Comparison of ENCODE assay signal across 9 mouse cellular contexts in the genomic region with DNA sequence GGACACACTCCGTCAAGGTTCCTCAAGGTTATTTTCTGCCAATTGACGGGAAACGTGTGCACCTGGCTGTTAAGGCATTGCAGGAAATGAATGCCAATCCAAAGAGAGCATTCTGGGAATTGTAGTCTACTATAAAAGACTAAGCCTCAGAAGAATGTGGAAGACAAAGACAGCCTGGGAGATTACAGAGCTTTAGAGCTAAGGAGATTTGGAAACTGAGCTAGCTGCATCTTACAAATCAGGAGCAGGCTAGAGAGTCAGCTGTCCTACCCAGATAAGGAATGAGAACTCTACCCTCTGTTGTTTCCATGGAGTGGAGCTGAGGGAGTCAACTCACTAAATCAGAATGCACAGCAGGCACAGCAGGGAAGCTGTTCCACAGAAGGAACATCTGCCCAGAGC. TPM values are rescaled to one million over a fixed set of nuclear protein-coding genes. Genes with fewer than 3 reads are reported as not detected.
DNase-seq lines count a peak whose midpoint lies in the region; ATAC-seq and TF ChIP-seq lines count a peak whose summit lies in the region.
"Had no signal": no experiment of that assay in that cellular context is flagged by ENCODE, and none has a peak within 500 bp of the region (broad histone marks: within the 10 kb centered on the region; RNA-seq: fewer than 3 reads in every experiment).

No protein-coding gene starts in this region.

- peak overlapping the region; percentile 59 for H3K27ac ChIP-seq in heart, embryonic 13.5 days (replicated peaks)
- H3K27ac ChIP-seq in ES-E14 (ENCODE audit: insufficient read depth, low read depth, low read length, poor library complexity, severe bottlenecking) = no peak overlapping the region
- H3K27ac ChIP-seq in embryonic facial prominence, embryonic 14.5 days (replicated peaks; ENCODE audit: low read depth, low read length) = no peak overlapping the region; the same call in 1 of the 2 replicates

- no peaks in the 10 kb centered on the region for H3K36me3 ChIP-seq in heart, embryonic 13.5 days
- peaks cover 3% of the 10 kb centered on the region; the same call in 1 of the 2 replicates for H3K36me3 ChIP-seq in ES-E14 (ENCODE audit: control insufficient read depth, insufficient read depth, low read length, poor library complexity, severe bottlenecking)
- no peaks in the 10 kb centered on the region for H3K36me3 ChIP-seq in embryonic facial prominence, embryonic 14.5 days (ENCODE audit: control insufficient read depth, insufficient read depth, low read length)

- H3K4me2 ChIP-seq in heart, embryonic 13.5 days = peak overlapping the region; percentile 52
- H3K4me2 ChIP-seq in embryonic facial prominence, embryonic 14.5 days (ENCODE audit: low read depth, low read length) = no peak overlapping the region

- H3K4me1 ChIP-seq in heart, embryonic 13.5 days = peaks cover 19% of the 10 kb centered on the region
- peaks cover 0 to 6% of the 10 kb centered on the region in 2 experiments; a peak in 1 of 4 replicates for H3K4me1 ChIP-seq in ES-E14 (ENCODE audit: control insufficient read depth in 2 of 2, insufficient read depth in 2 of 2, low read length in 2 of 2, poor library complexity in 1 of 2)
- H3K4me1 ChIP-seq in embryonic facial prominence, embryonic 14.5 days (ENCODE audit: control insufficient read depth, insufficient read depth, low read length) = no peaks in the 10 kb centered on the region

- peak overlapping the region; percentile 17; the same call in 1 of the 2 replicates for H3K4me3 ChIP-seq in heart, embryonic 13.5 days
- no peak overlapping the region for H3K4me3 ChIP-seq in ES-E14 (ENCODE audit: insufficient read depth in 1 of 2, low read depth in 1 of 2, low read length in 2 of 2, poor library complexity in 1 of 2, severe bottlenecking in 1 of 2)
- no peak overlapping the region for H3K4me3 ChIP-seq in embryonic facial prominence, embryonic 14.5 days (ENCODE audit: low read depth, low read length)

- no peaks in the 10 kb centered on the region for H3K9me3 ChIP-seq in heart, embryonic 13.5 days
- H3K9me3 ChIP-seq in ES-E14 (ENCODE audit: control insufficient read depth, insufficient read depth, low read depth, low read length) = no peaks in the 10 kb centered on the region
- no peaks in the 10 kb centered on the region for H3K9me3 ChIP-seq in embryonic facial prominence, embryonic 14.5 days (ENCODE audit: control insufficient read depth, low read length)

- WGBS in heart, embryonic 13.5 days = 10% methylated on average over 3 of the region's 3 CpGs
- WGBS in embryonic facial prominence, embryonic 14.5 days = 21% methylated on average over 3 of the region's 3 CpGs

- no peak for DNase-seq in heart, adult 11 months
- no peak for DNase-seq in ES-E14 (ENCODE audit: low read depth, low spot score)
- DNase-seq in embryonic facial prominence, embryonic 14.5 days (ENCODE audit: low spot score) = peak; percentile 63
- peak; percentile 6 for DNase-seq in mesoderm, embryonic 11.5 days (ENCODE audit: low read depth, low spot score)
- no peak for DNase-seq in ovary, postnatal 10 days (ENCODE audit: low spot score)
- DNase-seq in gastrocnemius, postnatal 25 days = no peak
- no peak for DNase-seq in urinary bladder, adult 18-20 months (ENCODE audit: low spot score in 2 of 2)

- in situ Hi-C loops in ES-E14 (cut with MboI; ENCODE audit: low sequenced_read_pairs in 2 of 2, unreplicated experiment in 2 of 2) = no loop called here

- no peaks in the 10 kb centered on the region for H3K27me3 ChIP-seq in heart, embryonic 13.5 days (replicated peaks)
- H3K27me3 ChIP-seq in embryonic facial prominence, embryonic 14.5 days (replicated peaks; ENCODE audit: control insufficient read depth, insufficient read depth, low read length) = no peaks in the 10 kb centered on the region

- ATAC-seq in heart, embryonic 13.5 days (ENCODE audit: extremely low read depth, insufficient number of reproducible peaks, low FRiP score, low TSS enrichment) = no peak
- peak; percentile 78 for ATAC-seq in embryonic facial prominence, embryonic 14.5 days (ENCODE audit: low read depth)
- ATAC-seq: inflammation-experienced regulatory T-cells, adult 6 months had no signal

- no peak overlapping the region for H3K9ac ChIP-seq in heart, embryonic 13.5 days
- no peak overlapping the region for H3K9ac ChIP-seq in ES-E14 (ENCODE audit: insufficient read depth, low read depth, low read length, poor library complexity, severe bottlenecking)
- no peak overlapping the region for H3K9ac ChIP-seq in embryonic facial prominence, embryonic 14.5 days (ENCODE audit: low read depth, low read length)

TF ChIP-seq in ES-E14, 5 proteins besides CTCF, POLR2A, EP300 and RAD21:
- TF ChIP-seq ZNF384 (IDR thresholded peaks at IDR 0.05; ENCODE audit: low read depth, low read length) (no peak), HCFC1 (IDR thresholded peaks at IDR 0.05; ENCODE audit: borderline replicate concordance, insufficient read depth, low read length) (peak; percentile 87), CHD2 (IDR thresholded peaks at IDR 0.05; ENCODE audit: low read depth, low read length) (no peak)

RNA-seq across cellular contexts. Expression of gene Atg4b, which starts 19.4 kb away (rescaled TPM):
- polyA plus RNA-seq in heart, embryonic 13.5 days (2015; fragmentation: Nextera tagmentation; extraction: Ambion mirVana) = 51.0 and 58.6 TPM in 2 replicates
- total RNA-seq in ES-E14 (2012; rRNA removed) = 30.8 and 32.7 TPM in 2 replicates
- polyA plus RNA-seq in embryonic facial prominence, embryonic 14.5 days (2014; fragmentation: Nextera tagmentation; extraction: Ambion mirVana) = 81.7 and 84.8 TPM in 2 replicates
- 10 to 100 TPM; 24.4 to 26.3 TPM for total RNA-seq in gastrocnemius, postnatal 25 days (2021)

RNA-seq across cellular contexts. Expression of gene Thap4, which starts 22.8 kb away (rescaled TPM):
- 50.8 and 54.4 TPM in 2 replicates for polyA plus RNA-seq in heart, embryonic 13.5 days (2015; fragmentation: Nextera tagmentation; extraction: Ambion mirVana)
- 46.2 and 53.9 TPM in 2 replicates for total RNA-seq in ES-E14 (2012; rRNA removed)
- polyA plus RNA-seq in embryonic facial prominence, embryonic 14.5 days (2014; fragmentation: Nextera tagmentation; extraction: Ambion mirVana) = 44.9 and 45.8 TPM in 2 replicates
- 10 to 100 TPM; 61.0 to 63.9 TPM for total RNA-seq in gastrocnemius, postnatal 25 days (2021)

RNA-seq across cellular contexts. Expression of gene Bok, which starts 46.4 kb away (rescaled TPM):
- polyA plus RNA-seq in heart, embryonic 13.5 days (2015; fragmentation: Nextera tagmentation; extraction: Ambion mirVana) = 40.2 and 51.6 TPM in 2 replicates
- 21.1 and 26.9 TPM in 2 replicates for total RNA-seq in ES-E14 (2012; rRNA removed)
- 38.7 and 42.8 TPM in 2 replicates for polyA plus RNA-seq in embryonic facial prominence, embryonic 14.5 days (2014; fragmentation: Nextera tagmentation; extraction: Ambion mirVana)
- total RNA-seq in gastrocnemius, postnatal 25 days (2021) = 1 to 10 TPM in 1 of 2 experiments, under 1 TPM in 1; 0.90 to 1.5 TPM
- polyA plus RNA-seq: inflammation-experienced regulatory T-cells, adult 6 months had no signal

Comparison
In these comparisons a context has a peak if more than half of its experiments do, and no peak if none do; other contexts are left out.
1. DNase-seq: peak in embryonic facial prominence, embryonic 14.5 days (single experiment) and mesoderm, embryonic 11.5 days (single experiment); none in heart, adult 11 months (single experiment), ES-E14 (single experiment), ovary, postnatal 10 days (single experiment), gastrocnemius, postnatal 25 days (single experiment) and urinary bladder, adult 18-20 months (0 of 2).